Mouse (Mus musculus) forebrain, postnatal 0 days (tissue): Measurements from ENCODE around the gene Grm5. TPM values are rescaled to one million over a fixed set of nuclear protein-coding genes. Genes with fewer than 3 reads are reported as not detected.
A peak's percentile ranks its signal among the peaks of the same experiment; 100 is the strongest.

ENCODE experiments used
- ATAC-seq: fragments of 200-750 bp; cut with Nextera tagmentation; 2 replicates; pipeline ENCODE4 v1.8.0; 2017; ENCODE audit warnings: mild to moderate bottlenecking, moderate library complexity
- DNase-seq: peaks from one replicate; pipeline ENCODE4 v3.0.0-alpha.2; 2015
- H3K27ac ChIP-seq: fragments of 300-500 bp; sonication (generic); 2 replicates; pipeline ENCODE4 v1.5.1; 2014; ENCODE audit warnings: low read depth, mild to moderate bottlenecking, antibody characterized with exemption, low read length, moderate library complexity, mixed read lengths
- H3K27me3 ChIP-seq: fragments of 300-500 bp; sonication (generic); 2 replicates; pipeline ENCODE4 v1.6.1; 2014; ENCODE audit warnings: mild to moderate bottlenecking, low read length, mixed read lengths; ENCODE audit not compliant: insufficient read depth
- H3K36me3 ChIP-seq: fragments of 300-500 bp; sonication (generic); 2 replicates; pipeline ENCODE4 v1.6.1; 2014; ENCODE audit warnings: mild to moderate bottlenecking, moderate library complexity; ENCODE audit not compliant: insufficient read depth
- H3K4me1 ChIP-seq: fragments of 300-500 bp; sonication (generic); 2 replicates; pipeline ENCODE4 v1.6.1; 2014; ENCODE audit warnings: antibody characterized with exemption; ENCODE audit not compliant: insufficient read depth
- H3K4me2 ChIP-seq: fragments of 300-500 bp; sonication (generic); 2 replicates; pipeline ENCODE4 v1.6.1; 2014; ENCODE audit warnings: low read depth, mild to moderate bottlenecking, moderate library complexity
- H3K4me3 ChIP-seq: fragments of 300-500 bp; sonication (generic); 2 replicates; pipeline ENCODE4 v1.5.1; 2014; ENCODE audit warnings: low read depth, low read length, mixed read lengths
- H3K9ac ChIP-seq: fragments of 300-500 bp; sonication (generic); 2 replicates; pipeline ENCODE4 v1.6.1; 2014; ENCODE audit warnings: mild to moderate bottlenecking
- H3K9me3 ChIP-seq: fragments of 300-500 bp; sonication (generic); 2 replicates; pipeline ENCODE4 v1.6.1; 2016; ENCODE audit warnings: low read length
- CTCF ChIP-seq: sonication (generic); IDR thresholded peaks from 2 replicates; pipeline ENCODE4 v1.5.1; 2016; ENCODE audit warnings: antibody characterized with exemption, control low read depth, low read depth
- WGBS: fragments of 180-500 bp; shearing (Covaris S2); extraction: QIAGEN DNeasy Blood & Tissue Kit; methylation state at CpG from one replicate; pipeline ENCODE4 v1.1.7; 2014; 5-methylcytosine and 5-hydroxymethylcytosine counted together
- polyA plus RNA-seq: library from polyadenylated mRNA; unstranded; fragments of >200 nt; fragmentation: Nextera tagmentation; extraction: Ambion mirVana; gene quantifications from 2 replicates; pipeline ENCODE4 v1.2.1, GENCODE M21; 2015
- total RNA-seq: library from RNA; depleted of rRNA; stranded (reverse); fragments of >200 nt; gene quantifications from 2 replicates; pipeline ENCODE4 v1.2.3, GENCODE M21; 2014

The Grm5 gene
- total and polyA plus RNA-seq, 2 experiments from 2014 or later = 67.0 to 189 TPM

GRCm38 (mm10) chr7:87843496-87843895, 259.5 kb downstream of the Grm5 start:
- no peak overlapping the region for H3K4me3 ChIP-seq
- TF ChIP-seq CTCF = no peak
- no peak overlapping the region for H3K4me2 ChIP-seq
- no peak overlapping the region for H3K9ac ChIP-seq
- DNase-seq = no peak
- no peaks in the 10 kb centered on the region for H3K27me3 ChIP-seq
- H3K36me3 ChIP-seq = no peaks in the 10 kb centered on the region
- H3K27ac ChIP-seq = no peak overlapping the region
- no peaks in the 10 kb centered on the region for H3K4me1 ChIP-seq
- H3K9me3 ChIP-seq = no peaks in the 10 kb centered on the region
- ATAC-seq = no peak

GRCm38 (mm10) chr7:87846082-87846481, 262.1 kb downstream of the Grm5 start:
- DNase-seq (no peak), ATAC-seq (no peak)
- no peaks in the 10 kb centered on the region for H3K27me3 ChIP-seq
- no peak overlapping the region for H3K4me2 ChIP-seq
- no peak for TF ChIP-seq CTCF
- no peak overlapping the region for H3K4me3 ChIP-seq
- no peak overlapping the region for H3K9ac ChIP-seq
- no peaks in the 10 kb centered on the region for H3K9me3 ChIP-seq
- H3K36me3 ChIP-seq = no peaks in the 10 kb centered on the region
- no peak overlapping the region for H3K27ac ChIP-seq
- H3K4me1 ChIP-seq = no peaks in the 10 kb centered on the region

- no peak overlapping the region for H3K9ac ChIP-seq
- peak overlapping the region; percentile 68 for H3K27ac ChIP-seq
Observed at GRCm38 (mm10) chr7:87925956-87926355, 342.0 kb downstream of the Grm5 start.

GRCm38 (mm10) chr7:87937415-87937814, 353.4 kb downstream of the Grm5 start:
- Histone ChIP-seq H3K36me3 (no peaks in the 10 kb centered on the region), H3K9ac (no peak overlapping the region), H3K4me3 (no peak overlapping the region), H3K9me3 (no peaks in the 10 kb centered on the region), H3K27ac (no peak overlapping the region), H3K4me2 (no peak overlapping the region), H3K4me1 (no peaks in the 10 kb centered on the region), H3K27me3 (no peaks in the 10 kb centered on the region)
- TF ChIP-seq CTCF = no peak
- 70% methylated on average over 1 of the region's 1 CpGs for WGBS
- no peak for DNase-seq
- no peak for ATAC-seq

More at GRCm38 (mm10) chr7:87925956-87926355, 342.0 kb downstream of the Grm5 start:
- Histone ChIP-seq H3K27me3 (no peaks in the 10 kb centered on the region), H3K4me2 (0 out of 2 replicates have a peak overlapping the region, but pooled peaks have one; percentile 16), H3K9me3 (no peaks in the 10 kb centered on the region), H3K4me1 (no peaks in the 10 kb centered on the region), H3K36me3 (no peaks in the 10 kb centered on the region), H3K4me3 (no peak overlapping the region)
- TF ChIP-seq CTCF = no peak
- DNase-seq = peak; percentile 73
- peak; percentile 91 for ATAC-seq
- WGBS = 16% methylated on average over 5 of the region's 5 CpGs

- no peak for TF ChIP-seq CTCF
- Histone ChIP-seq H3K36me3 (no peaks in the 10 kb centered on the region), H3K4me3 (no peak overlapping the region), H3K4me1 (no peaks in the 10 kb centered on the region), H3K9me3 (no peaks in the 10 kb centered on the region), H3K27me3 (no peaks in the 10 kb centered on the region), H3K4me2 (no peak overlapping the region), H3K27ac (no peak overlapping the region), H3K9ac (no peak overlapping the region)
- ATAC-seq = peak; percentile 62
- WGBS = 30% methylated on average over 5 of the region's 5 CpGs
- peak; percentile 43 for DNase-seq
Observed at GRCm38 (mm10) chr7:87938265-87938664, 354.3 kb downstream of the Grm5 start.

- TF ChIP-seq CTCF = no peak
- peak; percentile 78 for DNase-seq
- no peaks in the 10 kb centered on the region for H3K27me3 ChIP-seq
- no peaks in the 10 kb centered on the region for H3K36me3 ChIP-seq
- no peaks in the 10 kb centered on the region for H3K4me1 ChIP-seq
- H3K27ac ChIP-seq = no peak overlapping the region
- 87% methylated on average over 1 of the region's 1 CpGs for WGBS
- peak; percentile 69 for ATAC-seq
- H3K4me2 ChIP-seq = no peak overlapping the region
- H3K9me3 ChIP-seq = no peaks in the 10 kb centered on the region
- H3K4me3 ChIP-seq = no peak overlapping the region
- no peak overlapping the region for H3K9ac ChIP-seq
Observed at GRCm38 (mm10) chr7:87950205-87950604, 366.2 kb downstream of the Grm5 start.

- no peak for TF ChIP-seq CTCF
- Histone ChIP-seq H3K4me2 (no peak overlapping the region), H3K4me1 (no peaks in the 10 kb centered on the region), H3K27me3 (no peaks in the 10 kb centered on the region), H3K9ac (no peak overlapping the region), H3K27ac (no peak overlapping the region), H3K9me3 (no peaks in the 10 kb centered on the region), H3K4me3 (no peak overlapping the region), H3K36me3 (no peaks in the 10 kb centered on the region; the same call in 1 of the 2 replicates)
- no peak for ATAC-seq
- WGBS = 34% methylated on average over 1 of the region's 1 CpGs
- DNase-seq = no peak
Observed at GRCm38 (mm10) chr7:87973216-87973615, 389.2 kb downstream of the Grm5 start.

- Histone ChIP-seq H3K4me2 (no peak overlapping the region), H3K27me3 (no peaks in the 10 kb centered on the region), H3K4me1 (no peaks in the 10 kb centered on the region), H3K9ac (no peak overlapping the region), H3K36me3 (no peaks in the 10 kb centered on the region; the same call in 1 of the 2 replicates), H3K27ac (no peak overlapping the region), H3K4me3 (no peak overlapping the region), H3K9me3 (no peaks in the 10 kb centered on the region)
- no peak for DNase-seq
- no peak for ATAC-seq
- 73% methylated on average over 8 of the region's 8 CpGs for WGBS
- TF ChIP-seq CTCF = no peak
Observed at GRCm38 (mm10) chr7:87975041-87975440, 391.1 kb downstream of the Grm5 start.
